Mouse (Mus musculus) cerebellum, adult 2 months (tissue): ENCODE results near the gene N4bp2l1. TPM values are rescaled to one million over a fixed set of nuclear protein-coding genes. Genes with fewer than 3 reads are reported as not detected.
"Not testable (repeated sequence)": the region's sequence is repeated elsewhere in the genome, so short reads cannot be mapped to it uniquely, and the experiment has no call there.

Source experiments
- DNase-seq, 2 experiments: peaks; one replicate each; pipeline ENCODE4 v3.0.0; 2021
- H3K27ac ChIP-seq: fragments of 200-500 bp; 2 replicates; pipeline ENCODE4 v1.5.1; 2012; ENCODE audit warnings: low read length, control low read depth, inconsistent platforms; ENCODE audit not compliant: insufficient read depth
- H3K27me3 ChIP-seq: fragments of 200-500 bp; 2 replicates; pipeline ENCODE4 v1.6.1; 2012; ENCODE audit warnings: inconsistent platforms, mild to moderate bottlenecking, low read length, moderate library complexity; ENCODE audit not compliant: control insufficient read depth, insufficient read depth
- H3K4me1 ChIP-seq: fragments of 200-500 bp; 2 replicates; pipeline ENCODE4 v1.6.1; 2011; ENCODE audit warnings: low read length; ENCODE audit not compliant: control insufficient read depth, insufficient read depth
- H3K4me3 ChIP-seq: fragments of 200-500 bp; replicated peaks from 2 replicates; pipeline ENCODE3; 2011; ENCODE audit warnings: mild to moderate bottlenecking, low read depth, low read length, control low read depth; ENCODE audit not compliant: insufficient read depth
- CTCF ChIP-seq: fragments of 200-500 bp; IDR thresholded peaks from 2 replicates; pipeline ENCODE4 v1.5.1; 2011; ENCODE audit warnings: low read depth, mild to moderate bottlenecking, control low read depth, low read length, moderate library complexity, borderline replicate concordance; ENCODE audit not compliant: insufficient read depth
- POLR2A ChIP-seq: fragments of 200-500 bp; IDR thresholded peaks from 2 replicates; pipeline ENCODE4 v1.6.1; 2011; ENCODE audit warnings: low read length, control low read depth, borderline replicate concordance; ENCODE audit not compliant: insufficient read depth
- WGBS: fragments of 180-500 bp; shearing (Covaris S2); methylation state at CpG from one replicate; pipeline ENCODE4 v1.1.7; 2018; 5-methylcytosine and 5-hydroxymethylcytosine counted together
- polyA plus RNA-seq: library from polyadenylated mRNA; depleted of rRNA; stranded (reverse); fragments of >200 nt; gene quantifications from 2 replicates; pipeline ENCODE4 v1.2.3, GENCODE M21; 2012; rRNA removed

The N4bp2l1 gene
- 45.7 and 46.9 TPM in 2 replicates for polyA plus RNA-seq

DNA sequence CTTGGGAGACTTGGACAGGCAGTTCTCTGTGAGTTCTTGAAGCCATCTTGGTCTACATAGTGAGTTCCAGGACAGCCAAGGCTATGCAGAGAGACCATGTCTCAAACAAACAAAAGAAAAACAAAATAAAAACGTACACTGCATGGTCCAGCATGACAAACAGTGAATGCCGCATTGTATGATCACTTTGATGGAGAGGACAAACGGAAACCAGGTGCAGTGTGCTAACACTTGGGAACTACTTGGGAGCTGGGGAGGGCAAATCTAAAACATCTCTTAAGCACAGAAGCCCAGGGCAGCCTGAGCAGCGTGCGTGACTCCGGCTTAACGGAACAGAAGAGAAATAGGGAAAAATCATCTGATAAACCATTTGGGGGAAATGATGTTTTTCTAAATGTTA lies at the start of gene N4bp2l1:
TSS of gene N4bp2l1 (minus strand) at position 101 of the 400 bp plus-strand sequence.
- no peak for DNase-seq
- Histone ChIP-seq H3K4me1 (0 out of 2 replicates have a peak, but pooled peaks cover 2% of the 10 kb centered on the region), H3K27ac (no peak within 1 kb of the TSS), H3K4me3 (no peak within 1 kb of the TSS), H3K27me3 (no peaks in the 10 kb centered on the region)
- TF ChIP-seq CTCF (no peak), POLR2A (no peak)
- 94% methylated on average over 7 of the region's 7 CpGs for WGBS

DNA sequence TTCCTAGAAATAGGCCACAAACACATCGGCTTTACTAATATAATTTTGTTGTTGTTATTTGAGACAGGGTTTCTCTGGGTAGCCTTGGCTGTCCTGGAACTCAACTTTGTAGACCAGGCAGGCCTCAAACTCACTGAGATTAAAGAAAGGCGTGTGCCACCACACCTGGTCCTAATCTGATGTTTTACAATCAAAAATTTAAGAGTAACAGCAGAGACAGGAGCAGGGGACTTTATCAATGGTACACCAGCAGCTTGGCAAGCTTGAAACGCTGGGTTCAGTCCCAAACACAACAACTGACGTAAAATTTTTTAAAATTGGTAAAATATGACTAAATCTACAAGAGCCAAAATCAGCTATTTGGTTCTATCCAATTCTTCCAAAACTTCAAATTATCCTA lies 47.9 kb upstream of the N4bp2l1 start:
- H3K4me3 ChIP-seq = no peak overlapping the region
- TF ChIP-seq CTCF (no peak), POLR2A (no peak)
- 94% methylated on average over 4 of the region's 4 CpGs for WGBS
- no peaks in the 10 kb centered on the region for H3K4me1 ChIP-seq
- no peaks in the 10 kb centered on the region for H3K27me3 ChIP-seq
- DNase-seq = no peak
- no peak overlapping the region for H3K27ac ChIP-seq

DNA sequence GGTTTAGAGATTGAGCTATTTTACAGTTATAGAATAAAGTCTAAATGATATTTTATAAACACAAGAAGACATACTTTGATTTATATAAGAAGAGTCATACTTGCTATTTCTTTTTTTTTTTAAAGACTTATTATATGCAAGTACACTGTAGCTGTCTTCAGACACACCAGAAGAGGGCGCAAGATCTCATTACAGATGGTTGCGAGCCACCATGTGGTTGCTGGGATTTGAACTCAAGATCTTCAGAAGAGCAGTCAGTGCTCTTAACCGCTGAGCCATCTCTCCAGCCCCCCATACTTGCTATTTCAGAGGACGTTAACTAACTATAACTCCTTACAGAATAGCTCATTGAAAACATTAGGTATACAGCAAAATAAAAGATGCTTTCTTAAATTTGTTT lies 46.4 kb upstream of the N4bp2l1 start:
- not testable (repeated sequence) for H3K4me1 ChIP-seq, H3K27me3 ChIP-seq, H3K4me3 ChIP-seq, H3K27ac ChIP-seq, DNase-seq
- WGBS = 97% methylated on average over 4 of the region's 4 CpGs

DNA sequence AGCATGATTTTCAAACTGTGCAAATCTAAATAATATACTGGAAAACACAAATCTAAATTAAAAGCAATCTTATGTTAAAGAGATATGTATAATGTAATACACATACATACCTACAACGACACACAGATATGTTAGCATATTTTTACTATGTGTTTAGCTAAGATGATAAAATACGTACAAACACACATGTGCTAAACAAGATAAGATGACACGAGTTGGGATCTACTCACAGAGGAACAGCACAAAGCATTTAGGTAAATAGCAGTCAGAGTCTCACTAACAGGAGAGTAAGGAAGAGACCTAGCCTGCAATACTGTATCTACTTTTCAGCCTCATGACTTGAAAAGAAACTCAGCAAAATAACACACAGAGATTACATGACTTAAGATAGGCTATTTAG lies 44.5 kb upstream of the N4bp2l1 start:
- no peak for DNase-seq
- no peaks in the 10 kb centered on the region for H3K27me3 ChIP-seq
- no peak overlapping the region for H3K4me3 ChIP-seq
- H3K4me1 ChIP-seq = no peaks in the 10 kb centered on the region
- H3K27ac ChIP-seq = no peak overlapping the region
- 93% methylated on average over 3 of the region's 3 CpGs for WGBS
- TF ChIP-seq CTCF = no peak
- TF ChIP-seq POLR2A = no peak

DNA sequence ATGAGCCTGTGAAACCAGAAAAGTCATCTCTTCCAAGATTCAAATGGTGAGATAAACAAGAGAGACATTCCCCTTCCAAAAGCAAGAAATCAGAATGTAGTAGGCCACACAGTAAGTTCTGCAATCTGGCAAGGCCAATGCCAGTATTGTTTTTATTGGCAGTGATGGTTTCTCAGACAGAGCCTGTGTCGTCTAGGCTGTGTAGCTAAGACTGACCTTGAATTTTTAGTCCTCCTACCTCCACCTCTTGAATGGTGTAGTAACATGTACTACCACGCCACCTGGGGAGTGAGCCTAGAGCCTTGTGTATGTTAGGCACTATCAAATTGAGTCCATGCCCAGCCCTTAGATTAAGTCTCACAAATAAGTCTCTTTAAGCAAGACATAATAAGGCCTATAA lies 32.7 kb upstream of the N4bp2l1 start:
- Histone ChIP-seq H3K27ac (no peak overlapping the region), H3K4me3 (no peak overlapping the region), H3K27me3 (no peaks in the 10 kb centered on the region), H3K4me1 (no peaks in the 10 kb centered on the region)
- WGBS = 79% methylated on average over 2 of the region's 2 CpGs
- TF ChIP-seq POLR2A = no peak
- TF ChIP-seq CTCF = no peak
- no peak for DNase-seq

DNA sequence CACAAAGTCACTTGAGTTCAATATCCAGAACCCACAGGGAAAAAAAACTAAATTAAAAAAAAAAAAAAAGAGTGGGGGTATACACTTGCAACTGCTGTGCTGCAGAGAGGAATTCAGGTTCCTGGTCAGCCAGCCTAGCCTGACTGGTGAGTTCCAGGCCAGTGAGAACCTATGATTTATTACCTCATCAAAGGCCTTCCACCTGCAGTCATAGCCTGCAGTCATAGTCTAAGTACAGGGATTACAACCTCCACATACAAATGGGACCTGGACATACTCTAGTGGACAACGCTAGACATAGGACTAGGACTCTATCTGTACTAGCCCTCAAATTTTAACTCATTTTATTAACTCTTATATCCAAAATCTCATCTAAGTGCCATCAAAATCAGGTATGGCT lies 32.3 kb upstream of the N4bp2l1 start:
- DNase-seq = no peak
- Histone ChIP-seq H3K27ac (no peak overlapping the region), H3K4me3 (no peak overlapping the region), H3K4me1 (no peaks in the 10 kb centered on the region), H3K27me3 (no peaks in the 10 kb centered on the region)
- WGBS = 98% methylated on average over 1 of the region's 1 CpGs
- no peak for TF ChIP-seq CTCF
- TF ChIP-seq POLR2A = no peak

DNA sequence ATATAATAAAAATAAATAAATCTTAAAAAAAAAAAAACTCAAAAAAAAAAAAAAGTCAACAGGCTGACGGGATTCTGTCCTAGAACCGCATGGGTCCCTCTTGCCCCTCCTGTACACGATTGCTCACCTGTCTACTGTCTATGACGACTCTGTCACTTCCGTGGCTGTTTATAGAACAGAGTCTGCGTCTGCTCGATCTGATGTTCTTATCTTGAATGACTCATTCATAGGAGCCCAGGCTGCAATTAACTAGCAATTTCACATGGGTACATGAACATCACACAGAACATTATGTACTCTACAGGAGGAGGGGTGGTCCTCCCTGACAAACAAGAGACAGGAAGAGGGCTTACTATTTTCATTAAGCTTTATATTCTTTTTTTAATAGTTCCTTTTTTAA lies 28.5 kb upstream of the N4bp2l1 start:
- WGBS = 74% methylated on average over 7 of the region's 7 CpGs
- Histone ChIP-seq H3K4me1 (no peaks in the 10 kb centered on the region), H3K4me3 (no peak overlapping the region), H3K27ac (no peak overlapping the region), H3K27me3 (no peaks in the 10 kb centered on the region)
- DNase-seq = no peak
- TF ChIP-seq POLR2A (no peak), CTCF (no peak)

DNA sequence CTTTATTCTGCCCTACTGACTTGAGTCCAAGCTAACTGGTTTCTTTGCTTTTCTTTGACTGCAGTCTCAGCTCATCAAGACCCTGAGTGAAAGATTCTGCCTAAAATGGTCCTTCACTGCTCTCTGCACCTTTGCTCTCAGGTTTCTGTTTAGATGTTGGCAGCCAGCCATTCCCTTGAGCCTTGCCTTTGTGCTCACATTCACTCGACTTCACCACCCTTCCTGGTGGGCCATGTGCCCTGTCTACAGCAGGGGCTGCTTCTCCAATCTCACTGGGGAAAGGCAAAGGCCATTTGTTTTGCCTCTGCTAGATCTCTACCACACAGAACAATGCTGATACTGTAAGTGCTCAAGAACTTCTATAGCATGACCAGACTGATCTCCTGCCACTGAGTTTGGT lies 25.8 kb upstream of the N4bp2l1 start:
- no peak overlapping the region for H3K27ac ChIP-seq
- H3K27me3 ChIP-seq = no peaks in the 10 kb centered on the region
- H3K4me1 ChIP-seq = no peaks in the 10 kb centered on the region
- WGBS = 9% methylated on average over 1 of the region's 1 CpGs
- TF ChIP-seq POLR2A = no peak
- no peak for TF ChIP-seq CTCF
- no peak for DNase-seq
- no peak overlapping the region for H3K4me3 ChIP-seq
